Mouse (Mus musculus) neural tube, embryonic 15.5 days (tissue): Measurements from ENCODE around the gene Lst1. TPM values are rescaled to one million over a fixed set of nuclear protein-coding genes. Genes with fewer than 3 reads are reported as not detected.

Source experiments
- microRNA-seq: library from miRNA; unstranded; fragments of <30 nt; microRNA quantifications from one replicate; pipeline ENCODE4, GENCODE M21; 2017
- polyA plus RNA-seq: library from polyadenylated mRNA; unstranded; fragments of >200 nt; fragmentation: Nextera tagmentation; extraction: Ambion mirVana; gene quantifications from 2 replicates; pipeline ENCODE4 v1.2.1, GENCODE M21; 2015

The Lst1 gene
- polyA plus RNA-seq, 1 experiment from 2014 or later = 8.3 TPM

Small RNAs within 50 kb of the gene (microRNA-seq; reads per million reads assigned to microRNA genes)
- gene Mir6973a (not detected), gene Mir6974 (not detected)

Other genes starting within 250 kb of the Lst1 start
- 0.54 and 0.84 TPM in 2 replicates for gene Hspa1b, start 229.2 kb downstream of the Lst1 start, polyA plus RNA-seq
- gene Gm20481, start 218.5 kb downstream of the Lst1 start, polyA plus RNA-seq = not detected in 2 replicates
- 12.8 and 13.2 TPM in 2 replicates for gene Hspa1a, start 216.3 kb downstream of the Lst1 start, polyA plus RNA-seq
- gene Hspa1l, start 215.7 kb downstream of the Lst1 start, polyA plus RNA-seq = 1.4 and 1.5 TPM in 2 replicates
- 97.9 and 120 TPM in 2 replicates for gene Lsm2, start 206.6 kb downstream of the Lst1 start, polyA plus RNA-seq
- gene Vars, start 187.5 kb downstream of the Lst1 start, polyA plus RNA-seq = 57.8 and 83.6 TPM in 2 replicates
- gene Vwa7, start 171.9 kb downstream of the Lst1 start, polyA plus RNA-seq = 0.19 and 0.34 TPM in 2 replicates
- gene Sapcd1, start 160.4 kb downstream of the Lst1 start, polyA plus RNA-seq = 1.8 and 6.2 TPM in 2 replicates
- 2.0 and 3.3 TPM in 2 replicates for gene Msh5, start 141.7 kb downstream of the Lst1 start, polyA plus RNA-seq
- gene Clic1, start 138.5 kb downstream of the Lst1 start, polyA plus RNA-seq = 76.6 and 156 TPM in 2 replicates
- gene Ddah2, start 129.4 kb downstream of the Lst1 start, polyA plus RNA-seq = 244 and 261 TPM in 2 replicates
- gene Ly6g6c, start 123.1 kb downstream of the Lst1 start, polyA plus RNA-seq = 0.19 TPM in 1 of 2 replicates, not detected in the other
- 0.17 and 0.24 TPM in 2 replicates for gene Mpig6b, start 122.3 kb downstream of the Lst1 start, polyA plus RNA-seq
- 0.65 and 1.3 TPM in 2 replicates for gene Ly6g6e, start 111.5 kb downstream of the Lst1 start, polyA plus RNA-seq
- 0.74 and 2.8 TPM in 2 replicates for gene Ly6g6d, start 110.4 kb downstream of the Lst1 start, polyA plus RNA-seq
- 0.32 TPM in 1 of 2 replicates, not detected in the other for gene Ly6g6f, start 102.8 kb downstream of the Lst1 start, polyA plus RNA-seq
- gene Abhd16a, start 99.2 kb downstream of the Lst1 start, polyA plus RNA-seq = 110 TPM in 2 replicates
- gene Ly6g5c, start 80.2 kb downstream of the Lst1 start, polyA plus RNA-seq = not detected in 2 replicates
- gene Ly6g5b, start 73.0 kb downstream of the Lst1 start, polyA plus RNA-seq = 1.0 and 1.5 TPM in 2 replicates
- 22.4 and 22.8 TPM in 2 replicates for gene Gpank1, start 67.0 kb downstream of the Lst1 start, polyA plus RNA-seq
- 312 and 350 TPM in 2 replicates for gene Csnk2b, start 66.4 kb downstream of the Lst1 start, polyA plus RNA-seq
- gene D17H6S53E, start 62.1 kb downstream of the Lst1 start, polyA plus RNA-seq = 9.5 and 10.6 TPM in 2 replicates
- gene Apom, start 56.4 kb downstream of the Lst1 start, polyA plus RNA-seq = 0.20 and 0.84 TPM in 2 replicates
- 54.7 and 62.7 TPM in 2 replicates for gene Bag6, start 53.3 kb downstream of the Lst1 start, polyA plus RNA-seq
- 155 TPM in 2 replicates for gene Prrc2a, start 23.5 kb downstream of the Lst1 start, polyA plus RNA-seq
- 12.1 and 12.3 TPM in 2 replicates for gene Aif1, start 12.4 kb downstream of the Lst1 start, polyA plus RNA-seq
- gene Ltb, start 6.0 kb upstream of the Lst1 start, polyA plus RNA-seq = 0.63 and 7.3 TPM in 2 replicates
- 0.09 and 0.28 TPM in 2 replicates for gene Tnf, start 13.6 kb upstream of the Lst1 start, polyA plus RNA-seq
- 0.75 and 0.77 TPM in 2 replicates for gene Lta, start 16.9 kb upstream of the Lst1 start, polyA plus RNA-seq
- gene Gm16181, start 32.4 kb upstream of the Lst1 start, polyA plus RNA-seq = 0.40 TPM in 1 of 2 replicates, not detected in the other
- 116 and 126 TPM in 2 replicates for gene Atp6v1g2, start 45.2 kb upstream of the Lst1 start, polyA plus RNA-seq
- gene Nfkbil1, start 47.4 kb upstream of the Lst1 start, polyA plus RNA-seq = 11.2 and 12.1 TPM in 2 replicates
- gene Ddx39b, start 53.3 kb upstream of the Lst1 start, polyA plus RNA-seq = 334 and 376 TPM in 2 replicates
- 143 and 196 TPM in 2 replicates for gene H2-D1, start 74.3 kb upstream of the Lst1 start, polyA plus RNA-seq
- gene H2-Q1, start 132.0 kb upstream of the Lst1 start, polyA plus RNA-seq = 0.09 and 0.14 TPM in 2 replicates
- gene H2-Q2, start 153.8 kb upstream of the Lst1 start, polyA plus RNA-seq = 3.1 and 3.9 TPM in 2 replicates
- gene H2-Q4, start 191.2 kb upstream of the Lst1 start, polyA plus RNA-seq = 1.7 and 3.7 TPM in 2 replicates
- gene H2-Q6, start 236.4 kb upstream of the Lst1 start, polyA plus RNA-seq = 0.95 and 3.7 TPM in 2 replicates